Mouse (Mus musculus) bone marrow macrophage, adult 2 months (primary cell): ENCODE data around the gene Alox8. TPM values are rescaled to one million over a fixed set of nuclear protein-coding genes. Genes with fewer than 3 reads are reported as not detected.

ENCODE experiments used
- H3K27ac ChIP-seq: 2 replicates; pipeline ENCODE4 v1.5.1; 2012; ENCODE audit warnings: low read depth, low read length; ENCODE audit not compliant: insufficient read depth
- H3K4me1 ChIP-seq: 2 replicates; pipeline ENCODE4 v1.6.1; 2012; ENCODE audit warnings: low read length; ENCODE audit not compliant: control insufficient read depth, insufficient read depth
- H3K4me3 ChIP-seq: 2 replicates; pipeline ENCODE4 v1.5.1; 2012; ENCODE audit warnings: mild to moderate bottlenecking, low read length, moderate library complexity; ENCODE audit not compliant: insufficient read depth
- CTCF ChIP-seq: IDR thresholded peaks from 2 replicates; pipeline ENCODE4 v1.5.1; 2012; ENCODE audit warnings: low read depth, mild to moderate bottlenecking, low read length, moderate library complexity
- POLR2A ChIP-seq: IDR thresholded peaks from 2 replicates; pipeline ENCODE4 v1.6.1; 2012; ENCODE audit warnings: mild to moderate bottlenecking, low read depth, low read length, borderline replicate concordance
- polyA plus RNA-seq: library from polyadenylated mRNA; stranded (reverse); fragments of >200 nt; gene quantifications from 2 replicates; pipeline ENCODE4 v1.2.4, GENCODE M21; 2012; ENCODE audit not compliant: missing spikeins, insufficient read depth, insufficient read length

Gene Alox8
- polyA plus RNA-seq, 1 experiment = not detected

GRCm38 (mm10) chr11:69153831-69154230, 43.8 kb downstream of the Alox8 start:
- H3K27ac ChIP-seq = no peak overlapping the region
- no peak for TF ChIP-seq CTCF
- TF ChIP-seq POLR2A = no peak
- H3K4me3 ChIP-seq = no peak overlapping the region
- H3K4me1 ChIP-seq = no peaks in the 10 kb centered on the region

GRCm38 (mm10) chr11:69151004-69151403, 46.6 kb downstream of the Alox8 start:
- no peak overlapping the region for H3K27ac ChIP-seq
- H3K4me3 ChIP-seq = no peak overlapping the region
- no peak for TF ChIP-seq CTCF
- TF ChIP-seq POLR2A = no peak
- no peaks in the 10 kb centered on the region for H3K4me1 ChIP-seq

GRCm38 (mm10) chr11:69150444-69150843, 47.2 kb downstream of the Alox8 start:
- no peak overlapping the region for H3K27ac ChIP-seq
- no peaks in the 10 kb centered on the region for H3K4me1 ChIP-seq
- TF ChIP-seq CTCF (peak; percentile 76), POLR2A (no peak)
- H3K4me3 ChIP-seq = no peak overlapping the region

GRCm38 (mm10) chr11:69149728-69150127, 47.9 kb downstream of the Alox8 start:
- no peak overlapping the region for H3K27ac ChIP-seq
- TF ChIP-seq POLR2A = no peak
- no peak for TF ChIP-seq CTCF
- H3K4me3 ChIP-seq = no peak overlapping the region
- no peaks in the 10 kb centered on the region for H3K4me1 ChIP-seq

GRCm38 (mm10) chr11:69148451-69148960, 49.1 kb downstream of the Alox8 start:
- no peak overlapping the region for H3K27ac ChIP-seq
- no peak for TF ChIP-seq CTCF
- no peak for TF ChIP-seq POLR2A

GRCm38 (mm10) chr11:69147546-69147945, 50.1 kb downstream of the Alox8 start:
- no peaks in the 10 kb centered on the region for H3K4me1 ChIP-seq
- no peak overlapping the region for H3K4me3 ChIP-seq
- TF ChIP-seq POLR2A (no peak), CTCF (no peak)
- no peak overlapping the region for H3K27ac ChIP-seq

More at GRCm38 (mm10) chr11:69148451-69148960, 49.1 kb downstream of the Alox8 start:
- Histone ChIP-seq H3K4me1 (no peaks in the 10 kb centered on the region), H3K4me3 (no peak overlapping the region)

- Histone ChIP-seq H3K4me1 (peaks cover 15% of the 10 kb centered on the region), H3K4me3 (no peak overlapping the region), H3K27ac (no peak overlapping the region)
- TF ChIP-seq POLR2A (no peak), CTCF (no peak)
Observed at GRCm38 (mm10) chr11:69135361-69135760, 62.3 kb downstream of the Alox8 start.

- no peak for TF ChIP-seq POLR2A
- TF ChIP-seq CTCF = no peak
- H3K4me3 ChIP-seq = no peak overlapping the region
- H3K27ac ChIP-seq = no peak overlapping the region
- peaks cover 20% of the 10 kb centered on the region for H3K4me1 ChIP-seq
Observed at GRCm38 (mm10) chr11:69134622-69134968, 63.0 kb downstream of the Alox8 start.

Other genes starting within 250 kb of the Alox8 start
- not detected in 2 replicates for gene Arhgef15, start 240.4 kb downstream of the Alox8 start, polyA plus RNA-seq
- 3.3 and 4.7 TPM in 2 replicates for gene Slc25a35, start 229.7 kb downstream of the Alox8 start, polyA plus RNA-seq
- 3.7 and 4.4 TPM in 2 replicates for gene Rangrf, start 222.7 kb downstream of the Alox8 start, polyA plus RNA-seq
- gene Pfas, start 189.4 kb downstream of the Alox8 start, polyA plus RNA-seq = 9.8 and 10.3 TPM in 2 replicates
- gene Ctc1, start 181.9 kb downstream of the Alox8 start, polyA plus RNA-seq = 41.4 and 44.2 TPM in 2 replicates
- gene Aurkb, start 152.2 kb downstream of the Alox8 start, polyA plus RNA-seq = 52.8 and 53.9 TPM in 2 replicates
- gene Borcs6, start 138.1 kb downstream of the Alox8 start, polyA plus RNA-seq = 30.5 and 36.9 TPM in 2 replicates
- 9.8 and 14.6 TPM in 2 replicates for gene Tmem107, start 127.0 kb downstream of the Alox8 start, polyA plus RNA-seq
- gene Vamp2, start 109.4 kb downstream of the Alox8 start, polyA plus RNA-seq = 76.6 and 79.4 TPM in 2 replicates
- gene Per1, start 102.6 kb downstream of the Alox8 start, polyA plus RNA-seq = 24.7 and 35.9 TPM in 2 replicates
- gene Hes7, start 77.4 kb downstream of the Alox8 start, polyA plus RNA-seq = 0.71 and 0.88 TPM in 2 replicates
- 0.35 TPM in 1 of 2 replicates, not detected in the other for gene 9130213A22Rik, start 75.3 kb downstream of the Alox8 start, polyA plus RNA-seq
- not detected in 2 replicates for gene Aloxe3, start 71.9 kb downstream of the Alox8 start, polyA plus RNA-seq
- not detected in 2 replicates for gene Alox12b, start 40.9 kb downstream of the Alox8 start, polyA plus RNA-seq
- gene Gucy2e, start 39.2 kb upstream of the Alox8 start, polyA plus RNA-seq = not detected in 2 replicates
- gene Cntrob, start 125.9 kb upstream of the Alox8 start, polyA plus RNA-seq = 15.4 and 16.8 TPM in 2 replicates
- gene Trappc1, start 126.1 kb upstream of the Alox8 start, polyA plus RNA-seq = 109 and 110 TPM in 2 replicates
- gene Kcnab3, start 128.4 kb upstream of the Alox8 start, polyA plus RNA-seq = 0.43 and 0.88 TPM in 2 replicates
- gene Rnf227, start 142.6 kb upstream of the Alox8 start, polyA plus RNA-seq = 4.6 and 4.8 TPM in 2 replicates
- 134 and 137 TPM in 2 replicates for gene Chd3, start 171.6 kb upstream of the Alox8 start, polyA plus RNA-seq
- gene Naa38, start 197.6 kb upstream of the Alox8 start, polyA plus RNA-seq = 69.8 and 73.7 TPM in 2 replicates
- 22.5 and 23.2 TPM in 2 replicates for gene Cyb5d1, start 197.8 kb upstream of the Alox8 start, polyA plus RNA-seq
- gene Tmem88, start 200.4 kb upstream of the Alox8 start, polyA plus RNA-seq = not detected in 2 replicates
- 8.1 and 9.3 TPM in 2 replicates for gene Kdm6b, start 215.8 kb upstream of the Alox8 start, polyA plus RNA-seq